Mouse (Mus musculus) thymus, adult 2 months (tissue): ENCODE measurements around the gene Slc12a3. TPM values are rescaled to one million over a fixed set of nuclear protein-coding genes. Genes with fewer than 3 reads are reported as not detected.

ENCODE experiments used
- DNase-seq: peaks from one replicate; pipeline ENCODE4 v3.0.0; 2021
- H3K27ac ChIP-seq: fragments of 200-500 bp; 2 replicates; pipeline ENCODE4 v1.5.1; 2012; ENCODE audit warnings: low read length, control low read depth; ENCODE audit not compliant: control insufficient read depth, insufficient read depth
- H3K27me3 ChIP-seq: fragments of 200-500 bp; 2 replicates; pipeline ENCODE4 v1.6.1; 2012; ENCODE audit warnings: mild to moderate bottlenecking, low read length, moderate library complexity, mixed read lengths; ENCODE audit not compliant: control insufficient read depth, insufficient read depth
- H3K36me3 ChIP-seq: fragments of 200-500 bp; 2 replicates; pipeline ENCODE4 v1.6.1; 2012; ENCODE audit warnings: mild to moderate bottlenecking, low read length, moderate library complexity; ENCODE audit not compliant: control insufficient read depth, insufficient read depth
- H3K4me1 ChIP-seq: fragments of 200-500 bp; replicated peaks from 2 replicates; pipeline ENCODE4 v1.6.1; 2012; ENCODE audit warnings: low read length; ENCODE audit not compliant: control insufficient read depth, insufficient read depth
- H3K4me3 ChIP-seq: fragments of 200-500 bp; 2 replicates; pipeline ENCODE4 v1.5.1; 2012; ENCODE audit warnings: mild to moderate bottlenecking, low read length, control low read depth, moderate library complexity; ENCODE audit not compliant: control insufficient read depth, insufficient read depth
- CTCF ChIP-seq: fragments of 200-500 bp; IDR thresholded peaks from 2 replicates; pipeline ENCODE4 v1.5.1; 2012; ENCODE audit warnings: mild to moderate bottlenecking, control low read depth, low read length, moderate library complexity, borderline replicate concordance; ENCODE audit not compliant: control insufficient read depth, poor library complexity, insufficient read depth; ENCODE audit errors: extremely low read depth
- POLR2A ChIP-seq: fragments of 200-500 bp; IDR thresholded peaks from 2 replicates; pipeline ENCODE4 v1.6.1; 2012; ENCODE audit warnings: mild to moderate bottlenecking, low read length, control low read depth, moderate library complexity; ENCODE audit not compliant: control insufficient read depth, poor library complexity, insufficient read depth; ENCODE audit errors: extremely low read depth
- WGBS: fragments of 180-500 bp; shearing (Covaris S2); methylation state at CpG from one replicate; pipeline ENCODE4 v1.1.7; 2018; 5-methylcytosine and 5-hydroxymethylcytosine counted together
- polyA plus RNA-seq: library from polyadenylated mRNA; depleted of rRNA; stranded (reverse); fragments of >200 nt; gene quantifications from 2 replicates; pipeline ENCODE4 v1.2.3, GENCODE M21; 2012; rRNA removed

The Slc12a3 gene
- polyA plus RNA-seq: 1.3 TPM in 2 replicates

- no peak for DNase-seq
- Histone ChIP-seq H3K27me3 (no peaks in the 10 kb centered on the region), H3K4me1 (peaks cover 5% of the 10 kb centered on the region; the same call in 1 of the 2 replicates), H3K4me3 (no peak within 1 kb of the TSS), H3K27ac (no peak within 1 kb of the TSS), H3K36me3 (no peaks in the 10 kb centered on the region)
- 91% methylated on average over 21 of the region's 21 CpGs for WGBS
- TF ChIP-seq CTCF: no peak
These were observed at the start of gene Slc12a3 for GRCm38 (mm10) chr8:94328932-94329728. Gene Slc12a3, plus strand, starts transcription at chr8:94329201.

GRCm38 (mm10) chr8:94280001-94280613 is 48.9 kb upstream of the Slc12a3 start:
- Histone ChIP-seq H3K36me3 (no peaks in the 10 kb centered on the region), H3K4me3 (no peak overlapping the region), H3K4me1 (no peaks in the 10 kb centered on the region), H3K27ac (no peak overlapping the region), H3K27me3 (no peaks in the 10 kb centered on the region)
- TF ChIP-seq CTCF: no peak
- no peak for TF ChIP-seq POLR2A
- DNase-seq: no peak
- 98% methylated on average over 5 of the region's 5 CpGs for WGBS

GRCm38 (mm10) chr8:94282453-94282985 is 46.5 kb upstream of the Slc12a3 start:
- DNase-seq: no peak
- Histone ChIP-seq H3K4me3 (no peak overlapping the region), H3K36me3 (no peaks in the 10 kb centered on the region), H3K27ac (no peak overlapping the region), H3K27me3 (no peaks in the 10 kb centered on the region), H3K4me1 (no peaks in the 10 kb centered on the region)
- WGBS: 96% methylated on average over 3 of the region's 3 CpGs
- TF ChIP-seq CTCF: no peak
- TF ChIP-seq POLR2A: no peak

GRCm38 (mm10) chr8:94284204-94284603 is 44.8 kb upstream of the Slc12a3 start:
- no peak for DNase-seq

GRCm38 (mm10) chr8:94290606-94291005 is 38.4 kb upstream of the Slc12a3 start:
- no peaks in the 10 kb centered on the region; the same call in 1 of the 2 replicates for H3K36me3 ChIP-seq
- no peak overlapping the region for H3K4me3 ChIP-seq
- no peak overlapping the region for H3K27ac ChIP-seq
- 74% methylated on average over 5 of the region's 5 CpGs for WGBS
- H3K4me1 ChIP-seq: no peaks in the 10 kb centered on the region
- TF ChIP-seq POLR2A: no peak
- DNase-seq: no peak
- H3K27me3 ChIP-seq: no peaks in the 10 kb centered on the region

More at GRCm38 (mm10) chr8:94284204-94284603, 44.8 kb upstream of the Slc12a3 start:
- 95% methylated on average over 7 of the region's 7 CpGs for WGBS
- Histone ChIP-seq H3K36me3 (no peaks in the 10 kb centered on the region), H3K4me1 (no peaks in the 10 kb centered on the region), H3K27me3 (no peaks in the 10 kb centered on the region), H3K4me3 (no peak overlapping the region), H3K27ac (no peak overlapping the region)
- no peak for TF ChIP-seq CTCF
- TF ChIP-seq POLR2A: no peak

- WGBS: 91% methylated on average over 6 of the region's 6 CpGs
- TF ChIP-seq POLR2A (no peak), CTCF (no peak)
- no peak for DNase-seq
- no peak overlapping the region for H3K27ac ChIP-seq
- no peaks in the 10 kb centered on the region for H3K27me3 ChIP-seq
- no peak overlapping the region for H3K4me3 ChIP-seq
- H3K4me1 ChIP-seq: no peaks in the 10 kb centered on the region
- H3K36me3 ChIP-seq: no peaks in the 10 kb centered on the region; the same call in 1 of the 2 replicates
These were observed 36.9 kb upstream of the Slc12a3 start for GRCm38 (mm10) chr8:94292072-94292471.

- Histone ChIP-seq H3K4me3 (no peak overlapping the region), H3K27ac (no peak overlapping the region), H3K36me3 (no peaks in the 10 kb centered on the region; the same call in 1 of the 2 replicates), H3K4me1 (no peaks in the 10 kb centered on the region), H3K27me3 (no peaks in the 10 kb centered on the region)
- TF ChIP-seq CTCF (no peak), POLR2A (no peak)
- DNase-seq: no peak
- WGBS: 98% methylated on average over 8 of the region's 8 CpGs
These were observed 36.4 kb upstream of the Slc12a3 start for GRCm38 (mm10) chr8:94292626-94293025.
